Mouse (Mus musculus): ENCODE data around the gene St6galnac5.

GRCm38 (mm10) chr3:152813905-152814304 is 168.1 kb downstream of the St6galnac5 start:
- TF ChIP-seq CTCF (IDR thresholded peaks at IDR 0.05; ENCODE audit: extremely low read depth, insufficient read depth, insufficient read length, insufficient replicate concordance), result no peak
- TF ChIP-seq POLR2A (IDR thresholded peaks at IDR 0.05; ENCODE audit: low read depth, low read length), result no peak

Data from spleen, adult 2 months (tissue).